Mouse (Mus musculus) testis, adult 2 months (tissue): ENCODE results near the gene Exoc3l2.

Experiments used
- CTCF ChIP-seq: fragments of 200-500 bp; IDR thresholded peaks from 2 replicates; pipeline ENCODE4 v1.5.1; 2012; ENCODE audit warnings: low read depth, mild to moderate bottlenecking, inconsistent platforms, low read length, moderate library complexity; ENCODE audit not compliant: control insufficient read depth, insufficient read depth, insufficient replicate concordance
- POLR2A ChIP-seq: fragments of 200-500 bp; IDR thresholded peaks from 2 replicates; pipeline ENCODE4 v1.6.1; 2012; ENCODE audit warnings: low read depth, mild to moderate bottlenecking, inconsistent platforms, low read length, moderate library complexity; ENCODE audit not compliant: control insufficient read depth

DNA sequence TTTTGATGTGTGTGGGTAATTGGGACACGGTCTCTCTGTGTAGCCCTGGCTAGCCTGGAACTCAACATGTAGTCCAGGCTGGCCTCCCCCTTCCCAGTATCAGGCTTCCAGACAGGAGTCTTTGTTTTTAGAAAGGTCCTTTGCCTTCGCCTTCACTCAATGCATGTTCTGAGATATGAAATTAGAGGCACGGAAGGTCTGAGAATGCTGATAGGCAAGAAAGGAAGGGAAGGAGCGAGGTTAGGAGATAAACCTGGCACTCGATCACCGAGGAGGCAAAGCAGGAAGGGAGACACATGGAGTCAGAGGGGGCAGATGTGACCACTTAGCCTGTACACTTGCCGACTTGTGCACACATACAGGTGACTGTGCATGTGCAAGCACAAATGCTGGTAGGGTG lies 23.4 kb downstream of the Exoc3l2 start:
- no peak for TF ChIP-seq CTCF
- no peak for TF ChIP-seq POLR2A
